ENCODE assay signal across 13 mouse cellular contexts in genomic region chr15:98821403-98821802, GRCm38 (mm10). TPM values are rescaled to one million over a fixed set of nuclear protein-coding genes. Genes with fewer than 3 reads are reported as not detected.
DNase-seq lines count a peak whose midpoint lies in the region; ATAC-seq and TF ChIP-seq lines count a peak whose summit lies in the region.
"Had no signal": no experiment of that assay in that cellular context is flagged by ENCODE, and none has a peak within 500 bp of the region (broad histone marks: within the 10 kb centered on the region; RNA-seq: fewer than 3 reads in every experiment).

No protein-coding gene starts in this region.

- no peak for ATAC-seq in lung, embryonic 14.5 days (ENCODE audit: insufficient read depth)
- ATAC-seq in cerebellum, adult (ENCODE audit: insufficient number of reproducible peaks, low FRiP score, low TSS enrichment) = no peak

- H3K9ac ChIP-seq in lung, embryonic 14.5 days = no peak overlapping the region
- H3K9ac ChIP-seq: embryonic facial prominence, embryonic 15.5 days; hindbrain, embryonic 15.5 days; stomach, embryonic 15.5 days had no signal

- WGBS in lung, embryonic 14.5 days = 32% methylated on average over 10 of the region's 10 CpGs

- H3K9me3 ChIP-seq in lung, embryonic 14.5 days (ENCODE audit: low read depth, low read length) = no peaks in the 10 kb centered on the region
- H3K9me3 ChIP-seq: embryonic facial prominence, embryonic 15.5 days; hindbrain, embryonic 15.5 days; limb, embryonic 10.5 days; stomach, embryonic 15.5 days had no signal

- H3K27ac ChIP-seq in lung, embryonic 14.5 days (ENCODE audit: low read depth) = no peak overlapping the region
- H3K27ac ChIP-seq: embryonic facial prominence, embryonic 15.5 days; hindbrain, embryonic 15.5 days; limb, embryonic 10.5 days; stomach, embryonic 15.5 days had no signal

- peak; percentile 51 for TF ChIP-seq CTCF in lung, embryonic 14.5 days (IDR thresholded peaks at IDR 0.05; ENCODE audit: low read depth)

- H3K27me3 ChIP-seq in lung, embryonic 14.5 days (ENCODE audit: insufficient read depth, low read length) = no peaks in the 10 kb centered on the region
- no peaks in the 10 kb centered on the region for H3K27me3 ChIP-seq in splenic B cell, adult 2 months (ENCODE audit: control insufficient read depth, insufficient read depth, low read length, poor library complexity, severe bottlenecking)
- H3K27me3 ChIP-seq: embryonic facial prominence, embryonic 15.5 days; hindbrain, embryonic 15.5 days; stomach, embryonic 15.5 days had no signal

- peaks cover 75% of the 10 kb centered on the region for H3K36me3 ChIP-seq in lung, embryonic 14.5 days (ENCODE audit: insufficient read depth)
- peaks cover 14% of the 10 kb centered on the region for H3K36me3 ChIP-seq in splenic B cell, adult 2 months (ENCODE audit: control insufficient read depth, insufficient read depth, low read length, poor library complexity, severe bottlenecking)

- DNase-seq in cerebellum, postnatal 25 days = peak; percentile 47 to 51
- DNase-seq in cerebellum, postnatal 14 days = no peak
- DNase-seq in lung, embryonic 14.5 days = peak; percentile 23
- no peak for DNase-seq in lung, postnatal 25 days (ENCODE audit: low spot score)
- peak; percentile 47 for DNase-seq in brain, adult 2 months (ENCODE audit: low read depth, low spot score)
- peak; percentile 58 for DNase-seq in splenic B cell, adult 2 months (ENCODE audit: low read depth, low spot score)
- no peak for DNase-seq in layer of hippocampus, adult 9-10 months (ENCODE audit: low spot score)

- H3K4me1 ChIP-seq in lung, embryonic 14.5 days (ENCODE audit: insufficient read depth) = no peaks in the 10 kb centered on the region
- H3K4me1 ChIP-seq: embryonic facial prominence, embryonic 15.5 days; hindbrain, embryonic 15.5 days; limb, embryonic 10.5 days; stomach, embryonic 15.5 days had no signal

- no peak overlapping the region for H3K4me3 ChIP-seq in lung, embryonic 14.5 days (ENCODE audit: low read depth, low read length)
- H3K4me3 ChIP-seq: embryonic facial prominence, embryonic 15.5 days; hindbrain, embryonic 15.5 days; limb, embryonic 10.5 days; myocyte; stomach, embryonic 15.5 days had no signal

- H3K4me2 ChIP-seq in lung, embryonic 14.5 days = no peak overlapping the region
- H3K4me2 ChIP-seq: embryonic facial prominence, embryonic 15.5 days; hindbrain, embryonic 15.5 days; stomach, embryonic 15.5 days had no signal

RNA-seq across cellular contexts. Expression of gene Prkag1, which starts 9.9 kb away (rescaled TPM):
- polyA plus RNA-seq in lung, embryonic 14.5 days (2014; fragmentation: Nextera tagmentation; extraction: Ambion mirVana) = 93.4 and 93.7 TPM in 2 replicates

RNA-seq across cellular contexts. Expression of gene Ddn, which starts 12.1 kb away (rescaled TPM):
- polyA plus RNA-seq in lung, embryonic 14.5 days (2014; fragmentation: Nextera tagmentation; extraction: Ambion mirVana) = 0.04 and 0.12 TPM in 2 replicates
- polyA plus RNA-seq: limb, embryonic 10.5 days; stomach, embryonic 15.5 days had no signal

RNA-seq across cellular contexts. Expression of gene Wnt1, which starts 31.7 kb away (rescaled TPM):
- not detected in 2 replicates for polyA plus RNA-seq in lung, embryonic 14.5 days (2014; fragmentation: Nextera tagmentation; extraction: Ambion mirVana)
- polyA plus RNA-seq: embryonic facial prominence, embryonic 15.5 days; limb, embryonic 10.5 days; stomach, embryonic 15.5 days had no signal

RNA-seq across cellular contexts. Expression of gene Wnt10b, which starts 43.5 kb away (rescaled TPM):
- 0.11 TPM in 1 of 2 replicates, not detected in the other for polyA plus RNA-seq in lung, embryonic 14.5 days (2014; fragmentation: Nextera tagmentation; extraction: Ambion mirVana)
- polyA plus RNA-seq: hindbrain, embryonic 15.5 days had no signal

RNA-seq across cellular contexts. Expression of gene Kmt2d, which starts 49.6 kb away (rescaled TPM):
- polyA plus RNA-seq in lung, embryonic 14.5 days (2014; fragmentation: Nextera tagmentation; extraction: Ambion mirVana) = 17.1 and 19.3 TPM in 2 replicates

Comparison
In these comparisons a context has a peak if more than half of its experiments do, and no peak if none do; other contexts are left out.
1. DNase-seq: peak in cerebellum, postnatal 25 days (2 of 2), lung, embryonic 14.5 days (single experiment), brain, adult 2 months (single experiment) and splenic B cell, adult 2 months (single experiment); none in cerebellum, postnatal 14 days (0 of 2), lung, postnatal 25 days (single experiment) and layer of hippocampus, adult 9-10 months (single experiment).